Mouse (Mus musculus) intestine, embryonic 14.5 days (tissue): Measurements from ENCODE around the gene Adh7. TPM values are rescaled to one million over a fixed set of nuclear protein-coding genes. Genes with fewer than 3 reads are reported as not detected.

Source experiments
- ATAC-seq: fragments of 200-750 bp; cut with Nextera tagmentation; replicated peaks from 2 replicates; pipeline ENCODE4 v1.8.0; 2017; ENCODE audit warnings: low read depth, moderate number of reproducible peaks, moderate TSS enrichment, moderate library complexity; ENCODE audit not compliant: low FRiP score, low TSS enrichment
- DNase-seq: peaks from one replicate; pipeline ENCODE4 v3.0.0-alpha.2; 2018; ENCODE audit warnings: low spot score
- H3K27ac ChIP-seq: fragments of 300-500 bp; sonication (generic); 2 replicates; pipeline ENCODE4 v1.5.1; 2014; ENCODE audit warnings: low read depth, mild to moderate bottlenecking, control low read depth
- H3K27me3 ChIP-seq: fragments of 300-500 bp; sonication (generic); replicated peaks from 2 replicates; pipeline ENCODE4 v1.6.1; 2014; ENCODE audit warnings: low read length, control low read depth; ENCODE audit not compliant: control insufficient read depth, insufficient read depth
- H3K36me3 ChIP-seq: fragments of 300-500 bp; sonication (generic); 2 replicates; pipeline ENCODE4 v1.6.1; 2014; ENCODE audit warnings: low read length, control low read depth; ENCODE audit not compliant: control insufficient read depth, insufficient read depth
- H3K4me1 ChIP-seq: fragments of 300-500 bp; sonication (generic); replicated peaks from 2 replicates; pipeline ENCODE4 v1.6.1; 2014; ENCODE audit warnings: low read length, control low read depth, mixed read lengths; ENCODE audit not compliant: control insufficient read depth, insufficient read depth
- H3K4me2 ChIP-seq: fragments of 300-500 bp; sonication (generic); 2 replicates; pipeline ENCODE4 v1.6.1; 2014; ENCODE audit warnings: low read length
- H3K4me3 ChIP-seq: fragments of 300-500 bp; sonication (generic); 2 replicates; pipeline ENCODE4 v1.5.1; 2014; ENCODE audit warnings: low read depth, low read length, control low read depth, mixed read lengths
- H3K9ac ChIP-seq: fragments of 300-500 bp; sonication (generic); 2 replicates; pipeline ENCODE4 v1.6.1; 2014; ENCODE audit warnings: mild to moderate bottlenecking, low read length
- H3K9me3 ChIP-seq: fragments of 300-500 bp; sonication (generic); 2 replicates; pipeline ENCODE4 v1.6.1; 2016; ENCODE audit warnings: low read length, control low read depth; ENCODE audit not compliant: control insufficient read depth
- WGBS: fragments of 180-500 bp; shearing (Covaris S2); extraction: QIAGEN DNeasy Blood & Tissue Kit; methylation state at CpG from one replicate; pipeline ENCODE4 v1.1.7; 2014; 5-methylcytosine and 5-hydroxymethylcytosine counted together
- polyA plus RNA-seq: library from polyadenylated mRNA; unstranded; fragments of >200 nt; fragmentation: Nextera tagmentation; extraction: Ambion mirVana; gene quantifications from 2 replicates; pipeline ENCODE4 v1.2.1, GENCODE M21; 2014

The Adh7 gene
- polyA plus RNA-seq, 1 experiment from 2014 or later, result not detected

GRCm38 (mm10) chr3:138215395-138215989 is 2.1 kb upstream of the Adh7 start:
- Histone ChIP-seq H3K4me1 (no peaks in the 10 kb centered on the region), H3K9me3 (no peaks in the 10 kb centered on the region), H3K4me2 (no peak overlapping the region), H3K27me3 (no peaks in the 10 kb centered on the region), H3K27ac (no peak overlapping the region), H3K4me3 (no peak overlapping the region), H3K9ac (no peak overlapping the region), H3K36me3 (no peaks in the 10 kb centered on the region)
- ATAC-seq, result no peak
- WGBS, result 51% methylated on average over 11 of the region's 11 CpGs
- no peak for DNase-seq

GRCm38 (mm10) chr3:138216091-138216490 is 1.5 kb upstream of the Adh7 start:
- ATAC-seq (no peak), DNase-seq (no peak)
- 79% methylated on average over 8 of the region's 8 CpGs for WGBS
- Histone ChIP-seq H3K9ac (no peak overlapping the region), H3K9me3 (no peaks in the 10 kb centered on the region), H3K4me3 (no peak overlapping the region), H3K27me3 (no peaks in the 10 kb centered on the region), H3K27ac (no peak overlapping the region), H3K4me2 (no peak overlapping the region), H3K4me1 (no peaks in the 10 kb centered on the region), H3K36me3 (no peaks in the 10 kb centered on the region)

GRCm38 (mm10) chr3:138221116-138221515 is 3.6 kb downstream of the Adh7 start:
- no peak overlapping the region for H3K4me3 ChIP-seq
- H3K36me3 ChIP-seq, result no peaks in the 10 kb centered on the region
- no peaks in the 10 kb centered on the region for H3K4me1 ChIP-seq
- no peaks in the 10 kb centered on the region for H3K27me3 ChIP-seq
- ATAC-seq, result no peak
- H3K9me3 ChIP-seq, result no peaks in the 10 kb centered on the region
- no peak overlapping the region for H3K4me2 ChIP-seq
- no peak for DNase-seq
- no peak overlapping the region for H3K27ac ChIP-seq
- H3K9ac ChIP-seq, result no peak overlapping the region
- WGBS, result 88% methylated on average over 11 of the region's 11 CpGs

- no peak overlapping the region for H3K9ac ChIP-seq
- no peaks in the 10 kb centered on the region for H3K27me3 ChIP-seq
- DNase-seq, result no peak
- no peaks in the 10 kb centered on the region for H3K36me3 ChIP-seq
- H3K4me1 ChIP-seq, result no peaks in the 10 kb centered on the region
- no peak overlapping the region for H3K27ac ChIP-seq
- no peak overlapping the region for H3K4me2 ChIP-seq
- no peak for ATAC-seq
- no peaks in the 10 kb centered on the region for H3K9me3 ChIP-seq
- no peak overlapping the region for H3K4me3 ChIP-seq
- WGBS, result 63% methylated on average over 4 of the region's 4 CpGs
Measured at GRCm38 (mm10) chr3:138222511-138222910, 5.0 kb downstream of the Adh7 start.

- H3K27me3 ChIP-seq, result no peaks in the 10 kb centered on the region
- no peaks in the 10 kb centered on the region for H3K4me1 ChIP-seq
- H3K4me2 ChIP-seq, result no peak overlapping the region
- 48% methylated on average over 5 of the region's 5 CpGs for WGBS
- peak; percentile 80 for ATAC-seq
- H3K27ac ChIP-seq, result no peak overlapping the region
- no peak overlapping the region for H3K9ac ChIP-seq
- H3K9me3 ChIP-seq, result no peaks in the 10 kb centered on the region
- H3K36me3 ChIP-seq, result no peaks in the 10 kb centered on the region
- peak; percentile 69 for DNase-seq
- no peak overlapping the region for H3K4me3 ChIP-seq
Measured at GRCm38 (mm10) chr3:138222952-138223351, 5.4 kb downstream of the Adh7 start.

GRCm38 (mm10) chr3:138224363-138224954 is 6.9 kb downstream of the Adh7 start:
- no peak for ATAC-seq
- no peaks in the 10 kb centered on the region for H3K9me3 ChIP-seq

GRCm38 (mm10) chr3:138225331-138225730 is 7.8 kb downstream of the Adh7 start:
- H3K9ac ChIP-seq, result no peak overlapping the region
- H3K4me2 ChIP-seq, result no peak overlapping the region
- no peak overlapping the region for H3K27ac ChIP-seq
- H3K4me1 ChIP-seq, result no peaks in the 10 kb centered on the region
- no peaks in the 10 kb centered on the region for H3K36me3 ChIP-seq
- 82% methylated on average over 6 of the region's 7 CpGs for WGBS
- DNase-seq, result no peak
- H3K9me3 ChIP-seq, result no peaks in the 10 kb centered on the region
- H3K27me3 ChIP-seq, result no peaks in the 10 kb centered on the region
- H3K4me3 ChIP-seq, result no peak overlapping the region
- no peak for ATAC-seq

More at GRCm38 (mm10) chr3:138224363-138224954, 6.9 kb downstream of the Adh7 start:
- Histone ChIP-seq H3K4me1 (no peaks in the 10 kb centered on the region), H3K4me2 (no peak overlapping the region), H3K27me3 (no peaks in the 10 kb centered on the region), H3K36me3 (no peaks in the 10 kb centered on the region), H3K4me3 (no peak overlapping the region), H3K9ac (no peak overlapping the region), H3K27ac (no peak overlapping the region)
- DNase-seq, result peak; percentile 44
- 86% methylated on average over 13 of the region's 13 CpGs for WGBS

DNA sequence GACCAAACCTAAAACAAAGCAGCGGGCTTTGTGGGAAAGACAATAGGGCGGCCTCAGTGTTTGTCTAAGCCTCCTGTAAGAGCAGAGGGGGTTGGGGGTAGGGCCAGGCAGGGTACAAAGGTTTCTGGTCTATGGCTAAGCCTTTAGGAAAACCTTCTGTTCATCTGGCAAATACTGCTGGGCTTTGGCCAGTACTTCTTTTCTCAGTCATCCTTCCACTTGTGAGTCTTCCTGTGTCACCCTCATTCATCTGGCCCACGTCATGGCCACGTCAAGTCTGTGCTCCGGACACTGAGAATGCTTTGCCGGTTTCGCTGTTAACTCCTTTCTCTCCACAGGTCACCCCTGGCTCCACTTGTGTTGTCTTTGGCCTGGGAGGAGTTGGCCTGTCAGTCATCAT is 8.3 kb downstream of the Adh7 start:
- Histone ChIP-seq H3K36me3 (no peaks in the 10 kb centered on the region), H3K9me3 (no peaks in the 10 kb centered on the region), H3K27me3 (no peaks in the 10 kb centered on the region), H3K4me1 (no peaks in the 10 kb centered on the region), H3K4me2 (no peak overlapping the region), H3K9ac (no peak overlapping the region), H3K27ac (no peak overlapping the region), H3K4me3 (no peak overlapping the region)
- DNase-seq, result no peak
- WGBS, result 70% methylated on average over 7 of the region's 7 CpGs
- ATAC-seq, result no peak

GRCm38 (mm10) chr3:138226476-138226875 is 8.9 kb downstream of the Adh7 start:
- no peaks in the 10 kb centered on the region for H3K36me3 ChIP-seq
- H3K4me2 ChIP-seq, result no peak overlapping the region
- H3K4me1 ChIP-seq, result no peaks in the 10 kb centered on the region
- DNase-seq, result no peak
- no peaks in the 10 kb centered on the region for H3K9me3 ChIP-seq
- H3K4me3 ChIP-seq, result no peak overlapping the region
- no peaks in the 10 kb centered on the region for H3K27me3 ChIP-seq
- H3K27ac ChIP-seq, result no peak overlapping the region
- no peak overlapping the region for H3K9ac ChIP-seq
- no peak for ATAC-seq
- WGBS, result 92% methylated on average over 6 of the region's 6 CpGs
